Mouse (Mus musculus) CH12.LX (cell line): ENCODE results near the gene Fgfr2.

Source experiments
- CHD1 ChIP-seq: IDR thresholded peaks from 2 replicates; pipeline ENCODE4 v1.6.1; 2012; ENCODE audit warnings: low read depth, low read length, improper control_type of control experiment, inconsistent platforms
- CTCF ChIP-seq, 2 experiments: IDR thresholded peaks in 1 of 2; conservative IDR thresholded peaks in 1 of 2; 2 replicates each; pipeline ENCODE4 v1.5.1; 2011 to 2012; ENCODE audit warnings: low read depth in 2 of 2, low read length in 2 of 2, improper control_type of control experiment in 1 of 2, inconsistent platforms in 1 of 2, mild to moderate bottlenecking in 1 of 2, moderate library complexity in 1 of 2
- EP300 ChIP-seq: IDR thresholded peaks from 2 replicates; pipeline ENCODE4 v1.6.1; 2011; ENCODE audit warnings: low read length, improper control_type of control experiment
- ETS1 ChIP-seq: conservative IDR thresholded peaks from 2 replicates; pipeline ENCODE4 v1.6.1; 2012; ENCODE audit warnings: low read depth, mild to moderate bottlenecking, inconsistent platforms, low read length, improper control_type of control experiment, moderate library complexity
- IRF4 ChIP-seq: IDR thresholded peaks from 2 replicates; pipeline ENCODE4 v1.6.1; 2014; ENCODE audit warnings: low read depth, mild to moderate bottlenecking, inconsistent platforms, low read length, improper control_type of control experiment
- JUN ChIP-seq: IDR thresholded peaks from 2 replicates; pipeline ENCODE4 v1.6.1; 2011; ENCODE audit warnings: low read depth, mild to moderate bottlenecking, low read length, improper control_type of control experiment, moderate library complexity; ENCODE audit not compliant: insufficient read depth
- NELFE ChIP-seq: IDR thresholded peaks from 2 replicates; pipeline ENCODE4 v1.6.1; 2011; ENCODE audit warnings: low read depth, low read length, improper control_type of control experiment
- POLR2A ChIP-seq: IDR thresholded peaks from 2 replicates; pipeline ENCODE4 v1.6.1; 2011; ENCODE audit warnings: low read depth, mild to moderate bottlenecking, improper control_type of control experiment, low read length
- SIN3A ChIP-seq: IDR thresholded peaks from 2 replicates; pipeline ENCODE4 v1.6.1; 2012; ENCODE audit warnings: low read length, improper control_type of control experiment, inconsistent platforms
- SMC3 ChIP-seq: IDR thresholded peaks from 2 replicates; pipeline ENCODE4 v1.6.1; 2011; ENCODE audit warnings: low read depth, low read length, improper control_type of control experiment
- TCF12 ChIP-seq: IDR thresholded peaks from 2 replicates; pipeline ENCODE4 v1.6.1; 2014; ENCODE audit warnings: low read depth, mild to moderate bottlenecking, inconsistent platforms, low read length, improper control_type of control experiment
- ZNF384 ChIP-seq: IDR thresholded peaks from 2 replicates; pipeline ENCODE4 v1.6.1; 2012; ENCODE audit warnings: low read depth, low read length, improper control_type of control experiment, inconsistent platforms

DNA sequence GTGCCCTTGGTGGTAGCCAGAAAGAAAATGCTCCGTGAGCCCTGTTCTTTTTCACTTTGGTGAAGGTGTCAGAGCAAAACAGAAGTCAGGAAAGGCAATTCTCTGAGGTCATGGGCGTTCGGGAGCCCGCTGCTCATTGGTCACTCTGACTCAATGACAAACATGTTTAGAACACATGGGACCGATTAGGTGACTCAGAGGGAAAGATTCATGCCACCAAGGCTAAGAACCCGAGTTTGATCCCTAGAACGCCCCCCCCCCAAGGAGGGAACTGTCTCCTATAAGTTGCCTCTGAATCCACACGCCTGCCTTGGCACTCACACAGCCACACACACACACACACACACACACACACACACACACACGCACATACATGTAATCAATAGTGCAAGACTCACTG is 2329.5 kb downstream of the Fgfr2 start:
- TF ChIP-seq EP300 (no peak), CTCF (conservative IDR thresholded peaks at IDR 0.05 in 1 of 2, IDR thresholded peaks at IDR 0.05 in 1 of 2; ENCODE audit: low read depth in 2 of 2, low read length in 2 of 2) (no peak), IRF4 (no peak), POLR2A (no peak), SMC3 (no peak), JUN (no peak), SIN3A (no peak), TCF12 (no peak), ZNF384 (no peak), CHD1 (no peak), NELFE (no peak), ETS1 (no peak)
